Mouse (Mus musculus) liver, postnatal 0 days (tissue): ENCODE results near the gene Mgat5b. TPM values are rescaled to one million over a fixed set of nuclear protein-coding genes. Genes with fewer than 3 reads are reported as not detected.

Experiments used
- ATAC-seq: fragments of 200-750 bp; cut with Nextera tagmentation; 2 replicates; pipeline ENCODE4 v1.8.0; 2017; ENCODE audit warnings: mild to moderate bottlenecking, moderate library complexity
- DNase-seq: peaks from one replicate; pipeline ENCODE4 v3.0.0-alpha.2; 2016
- H3K27ac ChIP-seq: fragments of 300-500 bp; sonication (generic); 2 replicates; pipeline ENCODE4 v1.5.1; 2014; ENCODE audit warnings: antibody characterized with exemption, moderate library complexity, mild to moderate bottlenecking, low read depth
- H3K27me3 ChIP-seq: fragments of 300-500 bp; sonication (generic); 2 replicates; pipeline ENCODE4 v1.6.1; 2014; ENCODE audit warnings: low read length, control low read depth, mixed read lengths; ENCODE audit not compliant: insufficient read depth
- H3K36me3 ChIP-seq: fragments of 300-500 bp; sonication (generic); replicated peaks from 2 replicates; pipeline ENCODE4 v1.6.1; 2014; ENCODE audit warnings: mild to moderate bottlenecking, control low read depth, low read length, moderate library complexity, mixed read lengths; ENCODE audit not compliant: insufficient read depth
- H3K4me1 ChIP-seq: fragments of 300-500 bp; sonication (generic); 2 replicates; pipeline ENCODE4 v1.6.1; 2014; ENCODE audit warnings: antibody characterized with exemption, mild to moderate bottlenecking, control low read depth; ENCODE audit not compliant: insufficient read depth
- H3K4me2 ChIP-seq: fragments of 300-500 bp; sonication (generic); 2 replicates; pipeline ENCODE4 v1.6.1; 2014; ENCODE audit warnings: low read depth, mild to moderate bottlenecking, low read length, moderate library complexity, mixed read lengths
- H3K4me3 ChIP-seq: fragments of 300-500 bp; sonication (generic); 2 replicates; pipeline ENCODE4 v1.5.1; 2014; ENCODE audit warnings: low read depth, low read length
- H3K9ac ChIP-seq: fragments of 300-500 bp; sonication (generic); replicated peaks from 2 replicates; pipeline ENCODE4 v1.6.1; 2014; ENCODE audit warnings: mild to moderate bottlenecking, moderate library complexity
- H3K9me3 ChIP-seq: fragments of 300-500 bp; sonication (generic); 2 replicates; pipeline ENCODE4 v1.6.1; 2016; ENCODE audit warnings: mild to moderate bottlenecking, control low read depth, low read length, mixed read lengths
- CTCF ChIP-seq: sonication (generic); IDR thresholded peaks from 2 replicates; pipeline ENCODE4 v1.5.1; 2016; ENCODE audit warnings: antibody characterized with exemption, low read depth
- EP300 ChIP-seq: IDR thresholded peaks from 2 replicates; pipeline ENCODE4 v1.6.1; 2016; ENCODE audit warnings: antibody characterized with exemption, low read depth, mild to moderate bottlenecking
- WGBS: fragments of 180-500 bp; shearing (Covaris S2); extraction: QIAGEN DNeasy Blood & Tissue Kit; methylation state at CpG from one replicate; pipeline ENCODE4 v1.1.7; 2014; ENCODE audit not compliant: insufficient replicate concordance; 5-methylcytosine and 5-hydroxymethylcytosine counted together
- polyA plus RNA-seq: library from polyadenylated mRNA; unstranded; fragments of >200 nt; fragmentation: Nextera tagmentation; extraction: Ambion mirVana; gene quantifications from 2 replicates; pipeline ENCODE4 v1.2.1, GENCODE M21; 2015

Mgat5b gene
- polyA plus RNA-seq, 1 experiment from 2014 or later = not detected

DNA sequence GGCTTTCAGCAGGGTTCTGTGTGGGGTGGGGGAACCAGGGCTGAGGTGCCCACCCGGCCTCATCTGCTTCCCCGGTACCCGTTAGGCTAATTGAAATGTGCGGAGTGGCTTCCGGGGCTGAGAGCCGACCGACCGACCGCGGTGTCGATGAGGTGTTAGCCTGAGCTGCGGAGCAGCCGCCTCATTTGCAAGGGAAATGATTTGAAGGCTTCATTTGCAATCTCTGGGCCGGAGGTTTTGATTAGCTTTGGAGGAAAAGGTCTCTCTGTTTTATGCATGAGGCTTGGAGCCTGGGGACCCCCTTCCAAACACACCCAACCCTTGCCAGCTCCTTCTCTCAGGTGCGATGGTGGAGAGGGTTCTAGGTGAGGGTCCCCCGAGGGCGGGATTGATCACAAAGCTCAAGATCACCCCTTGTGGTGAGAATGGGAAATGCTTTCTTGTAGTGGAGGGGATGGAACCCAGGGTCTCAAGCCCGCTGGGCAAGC is 75.5 kb downstream of the Mgat5b start:
- no peak overlapping the region for H3K4me2 ChIP-seq
- H3K27me3 ChIP-seq = peaks cover 30% of the 10 kb centered on the region
- DNase-seq = no peak

DNA sequence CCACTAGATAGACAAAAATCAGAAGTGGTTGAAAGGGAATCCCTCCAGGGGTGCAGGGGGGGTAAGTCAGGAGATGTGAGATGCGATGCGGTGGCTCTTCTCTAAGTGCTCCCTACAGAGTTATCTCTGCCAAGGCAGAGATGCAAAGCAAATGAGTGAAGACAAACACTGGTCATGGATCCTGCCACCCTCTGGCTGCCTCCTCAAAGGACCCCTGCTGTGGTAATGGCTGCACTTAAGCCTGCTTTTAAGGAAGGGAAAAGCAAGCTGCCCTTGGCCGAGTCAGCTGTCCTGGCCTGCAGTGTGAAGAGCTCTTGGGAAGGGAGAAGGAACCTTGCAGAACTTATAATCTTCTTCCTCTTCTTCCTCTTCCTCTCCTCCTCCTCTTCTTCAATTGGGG is 78.3 kb downstream of the Mgat5b start:
- ATAC-seq (no peak), DNase-seq (no peak)
- 15% methylated on average over 3 of the region's 3 CpGs for WGBS
- H3K9ac ChIP-seq = no peak overlapping the region
- no peaks in the 10 kb centered on the region for H3K9me3 ChIP-seq
- H3K27me3 ChIP-seq = peaks cover 30% of the 10 kb centered on the region
- H3K4me1 ChIP-seq = no peaks in the 10 kb centered on the region
- no peak overlapping the region for H3K4me2 ChIP-seq
- no peaks in the 10 kb centered on the region for H3K36me3 ChIP-seq
- no peak overlapping the region for H3K4me3 ChIP-seq
- TF ChIP-seq EP300 (no peak), CTCF (no peak)
- H3K27ac ChIP-seq = no peak overlapping the region

More for the DNA sequence above, 75.5 kb downstream of the Mgat5b start:
- Histone ChIP-seq H3K4me1 (no peaks in the 10 kb centered on the region), H3K4me3 (no peak overlapping the region), H3K9ac (no peak overlapping the region), H3K9me3 (no peaks in the 10 kb centered on the region), H3K36me3 (no peaks in the 10 kb centered on the region), H3K27ac (no peak overlapping the region)
- WGBS = 4% methylated on average over 18 of the region's 18 CpGs
- no peak for ATAC-seq
- TF ChIP-seq CTCF (peak; percentile 65), EP300 (no peak)

DNA sequence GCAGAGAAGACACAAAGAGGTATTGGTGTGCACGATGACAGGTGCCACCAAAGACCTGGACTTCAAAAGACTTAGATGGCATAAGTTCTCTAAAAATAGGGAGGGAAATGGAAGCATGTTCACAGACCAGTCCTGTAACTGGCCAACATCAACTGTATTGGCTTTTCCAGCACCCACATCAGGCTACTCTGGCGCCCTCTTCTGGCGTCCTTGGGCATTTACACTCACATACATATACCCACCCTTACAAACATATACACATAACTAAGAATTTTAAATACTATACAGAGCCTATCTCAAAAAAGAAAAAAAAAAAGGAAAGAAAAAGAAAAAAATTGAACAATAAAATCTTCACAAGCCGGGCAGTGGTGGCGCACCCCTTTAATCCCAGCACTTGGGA is 80.3 kb downstream of the Mgat5b start:
- no peak overlapping the region for H3K4me3 ChIP-seq
- H3K27me3 ChIP-seq = peaks cover 23% of the 10 kb centered on the region
- H3K27ac ChIP-seq = no peak overlapping the region
- no peaks in the 10 kb centered on the region for H3K4me1 ChIP-seq
- H3K9ac ChIP-seq = no peak overlapping the region
- peak; percentile 42 for TF ChIP-seq CTCF
- no peak for TF ChIP-seq EP300
- no peaks in the 10 kb centered on the region for H3K9me3 ChIP-seq
- 82% methylated on average over 5 of the region's 5 CpGs for WGBS
- ATAC-seq = no peak
- no peak overlapping the region for H3K4me2 ChIP-seq
- no peak for DNase-seq
- no peaks in the 10 kb centered on the region for H3K36me3 ChIP-seq

DNA sequence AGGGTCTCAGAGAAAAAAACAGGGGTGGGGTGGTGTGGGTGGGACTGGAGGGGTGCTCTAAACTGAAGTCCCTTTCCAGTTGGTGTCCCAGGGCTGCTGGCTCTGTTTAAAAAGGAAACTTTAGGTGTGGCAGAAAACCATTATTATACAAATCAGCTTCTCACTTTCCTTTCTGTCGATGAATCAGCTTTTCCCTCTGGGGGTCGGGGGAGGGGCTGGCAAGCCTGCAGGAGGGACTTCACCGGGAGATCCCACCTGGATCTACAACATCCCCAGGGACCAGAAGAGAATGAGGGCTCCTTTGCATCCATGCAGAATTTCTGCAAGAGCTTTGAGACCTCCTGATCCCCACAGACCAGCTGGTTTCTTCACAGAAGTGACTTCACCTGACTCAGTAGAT is 81.6 kb downstream of the Mgat5b start:
- Histone ChIP-seq H3K4me3 (no peak overlapping the region), H3K36me3 (no peaks in the 10 kb centered on the region), H3K27me3 (peaks cover 15% of the 10 kb centered on the region), H3K4me2 (no peak overlapping the region), H3K9me3 (no peaks in the 10 kb centered on the region), H3K4me1 (no peaks in the 10 kb centered on the region), H3K9ac (no peak overlapping the region), H3K27ac (no peak overlapping the region)
- DNase-seq (no peak), ATAC-seq (no peak)
- no peak for TF ChIP-seq EP300
- no peak for TF ChIP-seq CTCF
- WGBS = 15% methylated on average over 3 of the region's 3 CpGs

DNA sequence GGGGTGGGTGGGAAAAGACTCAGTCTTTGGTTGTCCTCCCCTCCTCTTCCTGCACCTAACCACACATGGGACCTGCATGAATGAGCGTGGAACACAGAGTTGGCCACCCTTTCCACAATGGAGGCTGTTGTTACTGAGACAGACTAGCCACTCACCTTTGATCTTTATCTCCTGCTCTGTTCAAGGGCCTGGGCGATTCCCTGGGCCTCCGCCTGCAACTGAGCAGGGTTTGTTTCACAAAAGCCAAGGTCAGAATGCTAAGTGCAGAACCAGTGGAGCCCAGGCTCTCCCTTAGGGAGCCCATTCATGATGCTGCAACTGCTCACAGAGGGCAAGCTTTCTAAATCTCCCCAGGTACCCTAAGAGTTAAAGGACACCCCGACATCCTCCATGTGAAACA is 83.1 kb downstream of the Mgat5b start:
- H3K4me1 ChIP-seq = no peaks in the 10 kb centered on the region
- no peaks in the 10 kb centered on the region for H3K9me3 ChIP-seq

DNA sequence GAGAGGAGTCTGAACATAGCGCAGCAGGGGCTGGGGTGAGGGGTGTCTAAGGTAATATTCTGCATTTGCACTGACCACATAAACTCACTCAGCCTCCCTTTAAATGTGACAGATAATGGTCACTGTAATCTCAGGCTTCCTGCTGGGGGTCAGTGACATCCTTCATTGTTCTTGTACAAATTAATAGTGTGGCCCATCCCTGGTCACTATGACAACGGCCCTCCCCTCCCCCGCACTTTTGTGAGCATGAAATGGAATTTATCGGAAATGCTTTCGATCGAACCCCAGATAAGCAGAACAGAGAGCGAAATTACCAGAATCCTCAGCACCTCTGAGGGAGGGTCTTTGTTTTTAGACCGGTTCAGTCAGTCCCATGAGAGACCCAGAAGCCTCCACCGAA is 84.8 kb downstream of the Mgat5b start:
- Histone ChIP-seq H3K4me3 (no peak overlapping the region), H3K27ac (no peak overlapping the region), H3K4me1 (no peaks in the 10 kb centered on the region), H3K9ac (no peak overlapping the region), H3K27me3 (peaks cover 5% of the 10 kb centered on the region; the same call in 1 of the 2 replicates), H3K9me3 (no peaks in the 10 kb centered on the region), H3K4me2 (no peak overlapping the region), H3K36me3 (no peaks in the 10 kb centered on the region)
- ATAC-seq (no peak), DNase-seq (no peak)
- TF ChIP-seq CTCF (no peak), EP300 (no peak)
- WGBS = 59% methylated on average over 9 of the region's 9 CpGs

More for the DNA sequence above, 83.1 kb downstream of the Mgat5b start:
- H3K4me2 ChIP-seq = no peak overlapping the region
- ATAC-seq (no peak), DNase-seq (no peak)
- no peak overlapping the region for H3K9ac ChIP-seq
- H3K36me3 ChIP-seq = no peaks in the 10 kb centered on the region
- H3K4me3 ChIP-seq = no peak overlapping the region
- WGBS = 47% methylated on average over 4 of the region's 4 CpGs
- peaks cover 5% of the 10 kb centered on the region; the same call in 1 of the 2 replicates for H3K27me3 ChIP-seq
- TF ChIP-seq EP300 (no peak), CTCF (no peak)
- no peak overlapping the region for H3K27ac ChIP-seq

DNA sequence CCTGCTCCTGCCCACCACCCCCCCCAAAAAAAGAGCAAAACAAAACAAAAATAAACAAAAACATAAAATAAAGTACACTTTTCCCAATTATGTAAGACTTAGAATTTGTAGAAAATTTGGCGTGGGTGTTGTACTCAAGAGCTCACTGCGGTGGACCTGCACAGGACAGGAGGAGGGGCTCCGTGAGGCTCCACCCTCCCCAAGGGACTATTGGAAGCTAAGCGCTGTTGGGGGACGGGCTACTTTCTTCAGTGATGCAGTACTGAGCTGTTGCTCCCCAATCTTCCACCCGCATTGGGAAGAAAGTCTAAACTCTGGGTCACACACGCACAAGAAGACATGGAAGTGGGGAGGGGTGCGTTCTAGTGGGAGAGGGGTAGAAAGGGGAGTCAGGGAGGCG is 85.6 kb downstream of the Mgat5b start:
- Histone ChIP-seq H3K4me2 (no peak overlapping the region), H3K9ac (no peak overlapping the region), H3K27ac (no peak overlapping the region), H3K36me3 (no peaks in the 10 kb centered on the region), H3K9me3 (no peaks in the 10 kb centered on the region), H3K4me3 (no peak overlapping the region), H3K27me3 (peaks cover 5% of the 10 kb centered on the region; the same call in 1 of the 2 replicates), H3K4me1 (no peaks in the 10 kb centered on the region)
- ATAC-seq (no peak), DNase-seq (no peak)
- 16% methylated on average over 9 of the region's 9 CpGs for WGBS
- no peak for TF ChIP-seq CTCF
- TF ChIP-seq EP300 = no peak
